Mouse (Mus musculus) heart, postnatal 0 days (tissue): ENCODE data around the gene Mafb.

ENCODE experiments used
- CTCF ChIP-seq: IDR thresholded peaks from 2 replicates; pipeline ENCODE4 v1.5.1; 2016; ENCODE audit warnings: antibody characterized with exemption, control low read depth, low read depth
- EP300 ChIP-seq: IDR thresholded peaks from 2 replicates; pipeline ENCODE4 v1.6.1; 2016; ENCODE audit warnings: antibody characterized with exemption, low read depth

DNA sequence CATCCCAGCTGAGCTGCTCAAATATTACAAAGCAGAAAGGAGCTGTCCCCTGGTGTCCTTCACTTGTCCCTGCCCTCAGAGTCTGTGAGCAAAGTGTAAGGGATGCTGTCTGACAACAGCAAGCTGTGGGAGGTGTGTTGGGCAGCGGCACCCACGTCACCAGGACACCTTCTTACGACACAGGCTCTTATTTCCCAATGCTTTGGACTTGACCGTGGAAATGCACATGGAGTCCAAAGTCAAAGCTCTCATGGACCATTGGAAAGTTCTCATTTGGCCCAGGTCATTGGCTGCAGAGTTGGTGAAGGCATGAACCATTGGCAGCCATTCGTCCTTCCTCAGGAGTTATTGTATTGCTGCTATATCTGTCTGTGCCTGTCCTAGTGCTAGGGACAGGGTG, 27.3 kb downstream of the Mafb start:
- TF ChIP-seq CTCF, result no peak
- TF ChIP-seq EP300, result no peak
